Mouse (Mus musculus) spleen, postnatal 4 days (tissue): Measurements from ENCODE around the gene Cfap58.

Experiments used
- DNase-seq, 2 experiments: peaks; one replicate each; pipeline ENCODE4 v3.0.0; 2022; ENCODE audit warnings: low spot score in 2 of 2

Gene Cfap58

GRCm38 (mm10) chr19:48081456-48081855 lies 144.0 kb downstream of the Cfap58 start:
- DNase-seq: no peak
